Mouse (Mus musculus) midbrain, embryonic 10.5 days (tissue): ENCODE results near the gene Stim2. TPM values are rescaled to one million over a fixed set of nuclear protein-coding genes. Genes with fewer than 3 reads are reported as not detected.

ENCODE experiments used
- DNase-seq: peaks from one replicate; pipeline ENCODE4 v3.0.0-alpha.2; 2017; ENCODE audit warnings: low spot score
- H3K27ac ChIP-seq: fragments of 300-500 bp; sonication (generic); replicated peaks from 2 replicates; pipeline ENCODE4 v1.5.1; 2016; ENCODE audit warnings: mild to moderate bottlenecking
- H3K27me3 ChIP-seq: fragments of 300-500 bp; sonication (generic); 2 replicates; pipeline ENCODE4 v1.6.1; 2016; ENCODE audit warnings: low read depth, mild to moderate bottlenecking; ENCODE audit not compliant: poor library complexity, severe bottlenecking
- H3K36me3 ChIP-seq: fragments of 300-500 bp; sonication (generic); 2 replicates; pipeline ENCODE4 v1.6.1; 2016; ENCODE audit warnings: mild to moderate bottlenecking, moderate library complexity
- H3K4me1 ChIP-seq: fragments of 300-500 bp; sonication (generic); 2 replicates; pipeline ENCODE4 v1.6.1; 2016
- H3K4me3 ChIP-seq: fragments of 300-500 bp; sonication (generic); 2 replicates; pipeline ENCODE4 v1.5.1; 2016; ENCODE audit warnings: mild to moderate bottlenecking, moderate library complexity
- H3K9me3 ChIP-seq: fragments of 300-500 bp; sonication (generic); replicated peaks from 2 replicates; pipeline ENCODE4 v1.6.1; 2016; ENCODE audit warnings: mild to moderate bottlenecking
- WGBS: fragments of 180-500 bp; shearing (Covaris S2); methylation state at CpG from one replicate; pipeline ENCODE4 v1.1.7; 2016; 5-methylcytosine and 5-hydroxymethylcytosine counted together
- polyA plus RNA-seq: library from polyadenylated mRNA; unstranded; fragments of >200 nt; fragmentation: Nextera tagmentation; extraction: Ambion mirVana; gene quantifications from 2 replicates; pipeline ENCODE4 v1.2.1, GENCODE M21; 2016

The Stim2 gene
- polyA plus RNA-seq, 1 experiment from 2014 or later, result 12.5 TPM

DNA sequence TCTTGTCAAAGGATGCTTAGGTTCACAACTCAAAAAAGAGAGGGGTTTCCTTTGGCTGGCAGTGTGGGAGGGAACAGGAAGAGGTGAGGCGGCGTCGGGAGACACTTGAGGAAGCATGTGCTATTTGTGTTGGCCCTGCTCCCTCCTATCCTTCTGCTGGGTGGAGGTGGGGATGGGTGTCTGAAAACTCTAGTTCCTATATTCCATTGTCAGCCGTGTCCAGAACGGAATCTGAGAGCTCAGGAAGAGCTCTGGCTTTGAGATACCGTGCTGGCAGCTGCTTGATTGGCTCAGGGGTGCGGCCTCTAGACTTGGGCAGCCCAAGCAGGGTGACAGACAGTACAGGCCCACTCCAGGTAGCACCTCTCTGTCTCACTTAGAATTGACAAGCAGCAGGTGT, 28.1 kb upstream of the Stim2 start:
- H3K36me3 ChIP-seq, result no peaks in the 10 kb centered on the region
- H3K9me3 ChIP-seq, result no peaks in the 10 kb centered on the region
- no peak for DNase-seq
- 83% methylated on average over 7 of the region's 7 CpGs for WGBS
- no peaks in the 10 kb centered on the region for H3K4me1 ChIP-seq
- H3K4me3 ChIP-seq, result no peak overlapping the region
- no peaks in the 10 kb centered on the region for H3K27me3 ChIP-seq
- no peak overlapping the region for H3K27ac ChIP-seq

- H3K4me1 ChIP-seq, result no peaks in the 10 kb centered on the region
- DNase-seq, result no peak
- WGBS, result 89% methylated on average over 4 of the region's 4 CpGs
- no peak overlapping the region for H3K4me3 ChIP-seq
- H3K27ac ChIP-seq, result no peak overlapping the region
- H3K27me3 ChIP-seq, result no peaks in the 10 kb centered on the region
- H3K9me3 ChIP-seq, result no peaks in the 10 kb centered on the region
- no peaks in the 10 kb centered on the region for H3K36me3 ChIP-seq
Observed at GRCm38 (mm10) chr5:53971201-53971600, 27.1 kb upstream of the Stim2 start.

GRCm38 (mm10) chr5:53972905-53973304, 25.4 kb upstream of the Stim2 start:
- Histone ChIP-seq H3K4me3 (no peak overlapping the region), H3K9me3 (no peaks in the 10 kb centered on the region), H3K27ac (no peak overlapping the region), H3K4me1 (no peaks in the 10 kb centered on the region), H3K36me3 (no peaks in the 10 kb centered on the region), H3K27me3 (no peaks in the 10 kb centered on the region)
- 93% methylated on average over 4 of the region's 4 CpGs for WGBS
- no peak for DNase-seq

DNA sequence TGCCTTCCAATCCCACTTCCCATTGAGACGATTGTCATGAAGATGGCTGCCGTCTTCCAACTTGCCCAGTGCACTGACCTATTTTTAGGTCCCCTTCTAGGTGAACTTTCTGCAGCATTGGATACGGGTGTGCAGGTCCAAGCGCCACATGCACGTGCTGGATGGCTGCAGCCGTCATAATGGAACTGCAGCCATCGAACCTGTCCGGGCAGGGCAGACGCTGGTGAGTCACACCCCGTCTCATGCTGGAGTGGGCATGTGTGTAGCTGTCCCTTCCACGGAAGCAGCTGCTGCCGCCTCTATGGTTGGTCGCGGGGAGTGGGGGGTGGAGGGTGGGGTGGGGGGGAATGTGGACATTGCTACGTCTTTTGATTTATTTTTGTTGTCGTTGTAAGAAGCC, 21.8 kb upstream of the Stim2 start:
- WGBS, result 93% methylated on average over 16 of the region's 16 CpGs
- Histone ChIP-seq H3K9me3 (no peaks in the 10 kb centered on the region), H3K27me3 (no peaks in the 10 kb centered on the region), H3K4me1 (no peaks in the 10 kb centered on the region), H3K27ac (no peak overlapping the region), H3K4me3 (no peak overlapping the region), H3K36me3 (no peaks in the 10 kb centered on the region)
- no peak for DNase-seq

DNA sequence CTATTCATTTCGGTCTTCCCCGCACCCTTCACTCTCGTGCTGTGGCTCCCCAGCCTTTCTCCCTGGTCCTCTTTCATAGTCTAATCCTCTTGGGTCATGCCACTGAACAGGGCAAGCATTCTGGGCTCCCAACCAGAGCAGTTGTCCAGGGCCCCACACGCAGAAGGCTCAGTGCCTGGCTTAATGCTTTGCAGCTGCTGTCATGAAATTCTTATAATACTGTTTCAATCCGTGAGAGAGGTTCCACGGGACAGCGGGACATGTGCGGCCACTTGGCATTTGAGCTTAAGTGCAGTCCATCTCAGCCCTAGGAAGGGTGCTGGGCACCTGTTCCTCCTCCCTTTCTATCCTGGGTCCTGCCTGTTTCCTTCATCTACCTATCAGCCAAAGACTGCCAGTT, 21.2 kb upstream of the Stim2 start:
- H3K4me3 ChIP-seq, result no peak overlapping the region
- no peaks in the 10 kb centered on the region for H3K36me3 ChIP-seq
- WGBS, result 87% methylated on average over 8 of the region's 8 CpGs
- H3K9me3 ChIP-seq, result no peaks in the 10 kb centered on the region
- no peaks in the 10 kb centered on the region for H3K4me1 ChIP-seq
- no peak overlapping the region for H3K27ac ChIP-seq
- no peaks in the 10 kb centered on the region for H3K27me3 ChIP-seq
- DNase-seq, result no peak

DNA sequence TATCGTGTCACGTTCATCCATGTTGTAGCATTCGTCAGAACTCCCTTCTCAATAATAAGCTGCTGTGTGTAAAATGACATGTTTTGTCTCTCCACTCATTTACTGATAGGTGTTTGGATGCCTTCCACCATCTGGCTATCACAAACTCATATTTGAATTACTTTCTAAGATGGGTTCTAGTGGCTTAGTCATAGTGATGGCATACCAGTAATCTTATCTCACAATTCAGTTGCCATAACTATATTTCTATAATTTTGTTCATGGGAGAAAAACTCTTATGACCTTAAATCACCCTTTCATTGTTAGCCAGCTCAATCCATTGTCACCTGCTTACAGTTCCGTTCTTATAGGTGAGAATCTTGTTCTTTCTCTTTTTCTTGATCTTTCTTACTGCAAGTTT, 14.9 kb upstream of the Stim2 start:
- H3K36me3 ChIP-seq, result no peaks in the 10 kb centered on the region
- H3K27ac ChIP-seq, result no peak overlapping the region
- no peaks in the 10 kb centered on the region for H3K4me1 ChIP-seq
- no peak for DNase-seq
- H3K4me3 ChIP-seq, result no peak overlapping the region
- WGBS, result 93% methylated on average over 4 of the region's 4 CpGs
- no peaks in the 10 kb centered on the region for H3K9me3 ChIP-seq
- H3K27me3 ChIP-seq, result no peaks in the 10 kb centered on the region

DNA sequence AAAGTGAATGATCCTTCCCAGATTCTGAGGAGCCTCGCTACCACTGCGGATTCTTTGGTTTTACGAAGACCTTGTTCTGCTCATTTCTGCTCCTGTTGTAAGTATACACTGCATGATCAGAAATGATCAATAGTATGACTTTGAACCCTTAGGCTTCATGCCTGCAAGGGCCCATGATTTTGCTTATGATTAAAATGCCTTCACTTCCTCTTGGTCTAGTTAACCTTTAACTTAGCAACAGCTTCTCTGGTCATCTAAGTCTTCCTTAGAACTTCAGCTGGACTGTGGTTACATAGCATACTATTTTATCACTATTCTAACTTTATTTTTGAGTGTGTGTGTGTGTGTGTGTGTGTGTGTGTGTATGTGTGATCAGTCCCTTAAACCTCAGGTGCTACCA, 12.7 kb upstream of the Stim2 start:
- WGBS, result 91% methylated on average over 3 of the region's 3 CpGs
- no peaks in the 10 kb centered on the region for H3K9me3 ChIP-seq
- H3K36me3 ChIP-seq, result no peaks in the 10 kb centered on the region
- H3K4me1 ChIP-seq, result no peaks in the 10 kb centered on the region
- no peaks in the 10 kb centered on the region for H3K27me3 ChIP-seq
- no peak for DNase-seq
- H3K27ac ChIP-seq, result no peak overlapping the region
- no peak overlapping the region for H3K4me3 ChIP-seq

DNA sequence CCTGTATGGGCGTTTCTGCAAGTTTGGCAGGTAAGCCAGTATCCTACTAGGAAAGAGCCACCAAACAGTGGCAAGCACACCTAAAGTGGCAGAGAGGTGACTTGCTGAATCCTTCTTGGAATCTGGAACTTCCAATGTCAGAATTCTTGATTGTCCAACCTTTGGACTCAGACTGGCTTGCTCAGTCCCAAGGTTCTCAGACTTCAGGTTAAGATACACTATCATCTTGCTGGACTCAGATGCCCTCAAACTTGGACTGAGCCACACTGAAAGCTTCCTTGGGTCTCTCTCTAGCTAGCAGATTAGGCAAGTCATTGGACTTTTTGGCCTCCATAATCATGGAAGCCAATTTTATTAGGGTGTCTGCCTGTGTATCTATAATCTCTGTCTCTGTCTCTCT, 10.8 kb upstream of the Stim2 start:
- no peak for DNase-seq
- no peaks in the 10 kb centered on the region for H3K36me3 ChIP-seq
- WGBS, result 82% methylated on average over 1 of the region's 1 CpGs

GRCm38 (mm10) chr5:53988053-53988452, 10.2 kb upstream of the Stim2 start:
- Histone ChIP-seq H3K4me1 (no peaks in the 10 kb centered on the region), H3K9me3 (no peaks in the 10 kb centered on the region), H3K27me3 (0 out of 2 replicates have a peak, but pooled peaks cover 2% of the 10 kb centered on the region), H3K27ac (no peak overlapping the region), H3K4me3 (no peak overlapping the region), H3K36me3 (no peaks in the 10 kb centered on the region)
- WGBS, result 87% methylated on average over 1 of the region's 1 CpGs
- DNase-seq, result no peak

More for the DNA sequence above, 10.8 kb upstream of the Stim2 start:
- no peaks in the 10 kb centered on the region for H3K9me3 ChIP-seq
- no peak overlapping the region for H3K4me3 ChIP-seq
- no peaks in the 10 kb centered on the region for H3K4me1 ChIP-seq
- no peak overlapping the region for H3K27ac ChIP-seq
- no peaks in the 10 kb centered on the region for H3K27me3 ChIP-seq

DNA sequence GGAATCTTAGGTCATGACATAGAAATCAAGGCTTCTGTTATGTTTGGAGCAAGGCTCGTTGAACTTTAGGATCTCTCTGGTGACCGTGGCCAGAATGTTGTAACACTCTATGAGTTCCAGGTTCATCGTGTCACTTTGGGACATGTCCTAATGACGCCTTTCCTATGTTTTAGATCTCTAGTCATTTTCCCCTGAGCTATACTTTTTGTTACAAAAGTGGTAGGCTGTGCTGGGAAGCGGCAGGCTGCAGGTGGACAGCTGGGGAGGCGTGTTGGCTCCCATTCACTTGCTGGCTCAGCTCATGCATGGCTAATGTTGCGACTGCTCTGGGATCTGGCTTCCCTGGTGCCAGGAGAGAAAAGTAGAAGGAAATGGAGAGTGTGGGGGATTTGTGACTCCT, 5.7 kb upstream of the Stim2 start:
- Histone ChIP-seq H3K27me3 (peaks cover 27% of the 10 kb centered on the region), H3K27ac (no peak overlapping the region), H3K4me3 (no peak overlapping the region), H3K36me3 (no peaks in the 10 kb centered on the region), H3K4me1 (peaks cover 13% of the 10 kb centered on the region), H3K9me3 (no peaks in the 10 kb centered on the region)
- WGBS, result 56% methylated on average over 7 of the region's 7 CpGs
- DNase-seq, result no peak

GRCm38 (mm10) chr5:53994576-53994975, 3.7 kb upstream of the Stim2 start:
- 84% methylated on average over 4 of the region's 4 CpGs for WGBS
- Histone ChIP-seq H3K9me3 (no peaks in the 10 kb centered on the region), H3K4me1 (peaks cover 22% of the 10 kb centered on the region), H3K36me3 (no peaks in the 10 kb centered on the region), H3K4me3 (peak overlapping the region; percentile 61), H3K27me3 (peaks cover 27% of the 10 kb centered on the region), H3K27ac (no peak overlapping the region)
- DNase-seq, result no peak

DNA sequence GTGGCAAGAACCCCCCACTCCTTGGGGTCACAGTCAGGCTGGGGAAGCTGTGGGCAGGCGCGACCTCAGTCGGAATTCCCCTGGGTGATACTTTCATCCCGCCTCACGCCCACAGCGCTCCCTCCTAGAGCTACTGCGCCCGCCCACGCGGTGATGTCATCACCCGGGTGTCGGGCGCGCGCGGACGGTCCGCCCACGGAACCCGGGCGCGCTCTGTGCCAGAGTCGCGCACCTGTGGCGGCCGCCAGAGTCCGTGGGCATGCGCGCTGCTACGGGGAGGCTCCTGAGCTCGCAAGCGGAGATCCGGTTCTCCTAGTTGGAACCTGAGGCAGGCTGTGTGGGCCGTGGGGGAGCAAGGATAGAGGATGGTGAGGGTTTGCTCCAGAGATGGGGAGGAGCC, 3.0 kb upstream of the Stim2 start:
- H3K9me3 ChIP-seq, result no peaks in the 10 kb centered on the region
- H3K4me3 ChIP-seq, result peak overlapping the region; percentile 61
- 0% methylated on average over 34 of the region's 34 CpGs for WGBS
- DNase-seq, result peak; percentile 52
- H3K27ac ChIP-seq, result peak overlapping the region; percentile 74
- peaks cover 29% of the 10 kb centered on the region for H3K4me1 ChIP-seq
- H3K36me3 ChIP-seq, result no peaks in the 10 kb centered on the region
- H3K27me3 ChIP-seq, result peaks cover 27% of the 10 kb centered on the region

GRCm38 (mm10) chr5:53996822-53997221, 1.5 kb upstream of the Stim2 start:
- WGBS, result 94% methylated on average over 6 of the region's 6 CpGs
- H3K36me3 ChIP-seq, result no peaks in the 10 kb centered on the region
- H3K27ac ChIP-seq, result no peak overlapping the region
- peaks cover 27% of the 10 kb centered on the region for H3K27me3 ChIP-seq
- H3K4me3 ChIP-seq, result no peak overlapping the region
- peaks cover 37% of the 10 kb centered on the region for H3K4me1 ChIP-seq
- no peaks in the 10 kb centered on the region for H3K9me3 ChIP-seq
- DNase-seq, result no peak
